Mouse (Mus musculus) G1E-ER4 (cell line): ENCODE measurements around the gene Rab30. TPM values are rescaled to one million over a fixed set of nuclear protein-coding genes. Genes with fewer than 3 reads are reported as not detected.

ENCODE experiments used
- GATA1 ChIP-seq: IDR thresholded peaks from one replicate; pipeline ENCODE4 v1.8.0; 2012; ENCODE audit warnings: low read length, inconsistent platforms
- polyA plus RNA-seq: library from polyadenylated mRNA; stranded (reverse); fragments of >175 nt; gene quantifications from 2 replicates; pipeline ENCODE4 v1.2.3, GENCODE M21; 2012

Rab30 gene
- polyA plus RNA-seq, 1 experiment = 0.14 TPM

- no peak for TF ChIP-seq GATA1
These were observed 70.4 kb downstream of the Rab30 start for GRCm38 (mm10) chr7:92811667-92812279.

GRCm38 (mm10) chr7:92817242-92817641, 75.8 kb downstream of the Rab30 start:
- TF ChIP-seq GATA1 = no peak

- no peak for TF ChIP-seq GATA1
These were observed 76.5 kb downstream of the Rab30 start for GRCm38 (mm10) chr7:92817886-92818285.

GRCm38 (mm10) chr7:92819656-92820055, 78.3 kb downstream of the Rab30 start:
- no peak for TF ChIP-seq GATA1

GRCm38 (mm10) chr7:92820410-92820809, 79.0 kb downstream of the Rab30 start:
- no peak for TF ChIP-seq GATA1

- TF ChIP-seq GATA1 = no peak
These were observed 79.6 kb downstream of the Rab30 start for GRCm38 (mm10) chr7:92820941-92821465.

- no peak for TF ChIP-seq GATA1
These were observed 80.5 kb downstream of the Rab30 start for GRCm38 (mm10) chr7:92821871-92822270.

- TF ChIP-seq GATA1 = no peak
These were observed 81.2 kb downstream of the Rab30 start for GRCm38 (mm10) chr7:92822409-92823101.

GRCm38 (mm10) chr7:92826248-92826647, 84.8 kb downstream of the Rab30 start:
- no peak for TF ChIP-seq GATA1

GRCm38 (mm10) chr7:92827981-92828380, 86.6 kb downstream of the Rab30 start:
- TF ChIP-seq GATA1 = no peak

- no peak for TF ChIP-seq GATA1
These were observed 91.0 kb downstream of the Rab30 start for GRCm38 (mm10) chr7:92832395-92832794.

- TF ChIP-seq GATA1 = no peak
These were observed 93.0 kb downstream of the Rab30 start for GRCm38 (mm10) chr7:92834391-92834790.

GRCm38 (mm10) chr7:92836447-92836846, 95.0 kb downstream of the Rab30 start:
- TF ChIP-seq GATA1 = no peak

GRCm38 (mm10) chr7:92837226-92837625, 95.8 kb downstream of the Rab30 start:
- no peak for TF ChIP-seq GATA1

GRCm38 (mm10) chr7:92837907-92838306, 96.5 kb downstream of the Rab30 start:
- TF ChIP-seq GATA1 = no peak

GRCm38 (mm10) chr7:92842254-92842653, 100.9 kb downstream of the Rab30 start:
- TF ChIP-seq GATA1 = no peak

GRCm38 (mm10) chr7:92848246-92848645, 106.8 kb downstream of the Rab30 start:
- no peak for TF ChIP-seq GATA1
